Mouse (Mus musculus) skeletal muscle tissue, adult 2 months (tissue): Measurements from ENCODE around the gene Ccdc89.
A peak's percentile ranks its signal among the peaks of the same experiment; 100 is the strongest.

Source experiments
- DNase-seq: peaks from one replicate; pipeline ENCODE4 v3.0.0-alpha.2; 2012; ENCODE audit warnings: low read depth, low spot score

Ccdc89 gene

DNA sequence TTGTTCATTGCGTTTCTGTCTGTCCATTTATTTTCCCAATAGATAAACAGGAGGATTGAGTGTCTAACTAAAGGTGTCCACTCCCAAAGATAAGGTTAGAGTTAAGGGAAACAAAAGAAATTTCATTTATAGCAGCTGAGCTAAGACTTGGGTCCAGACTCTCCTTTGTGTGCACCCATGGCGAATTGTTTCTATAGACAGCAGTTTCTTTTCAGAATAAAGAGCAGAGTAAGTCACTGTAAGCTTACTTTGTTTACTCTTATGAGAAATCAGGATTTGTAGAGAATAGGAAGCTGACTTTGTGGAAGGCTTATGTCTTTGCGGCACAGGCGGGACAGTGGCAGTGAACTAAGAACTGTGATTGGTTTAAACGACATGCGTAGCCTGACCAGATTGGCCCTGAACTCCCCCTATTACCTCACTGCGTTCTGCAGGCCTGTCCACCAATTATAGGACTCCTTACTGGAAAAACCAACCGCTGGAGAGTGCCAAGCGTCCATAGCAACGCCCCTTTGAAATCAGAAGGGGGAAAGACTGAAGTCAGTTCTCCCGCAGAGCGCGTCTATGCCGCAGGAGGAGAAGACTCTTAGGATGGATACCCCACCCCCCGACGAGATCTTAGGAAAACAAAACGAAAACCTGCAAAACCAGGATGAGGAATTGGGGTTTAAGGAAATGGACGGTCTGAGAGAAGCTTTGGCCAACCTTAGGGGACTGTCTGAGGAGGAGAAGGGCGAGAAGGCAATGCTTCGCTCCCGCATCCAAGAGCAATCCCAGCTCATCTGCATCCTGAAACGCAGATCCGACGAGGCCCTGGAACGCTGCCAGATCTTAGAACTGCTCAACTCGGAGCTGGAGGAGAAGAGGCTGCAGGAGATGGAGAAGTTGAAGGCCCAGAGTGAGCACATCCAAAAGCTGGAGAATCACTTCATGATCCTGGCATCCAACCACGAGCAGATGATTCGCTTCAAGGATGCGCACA is at the start of gene Ccdc89:
TSS of gene Ccdc89 (plus strand) at position 558 of the 982 bp plus-strand sequence.
- peak; percentile 88 for DNase-seq

DNA sequence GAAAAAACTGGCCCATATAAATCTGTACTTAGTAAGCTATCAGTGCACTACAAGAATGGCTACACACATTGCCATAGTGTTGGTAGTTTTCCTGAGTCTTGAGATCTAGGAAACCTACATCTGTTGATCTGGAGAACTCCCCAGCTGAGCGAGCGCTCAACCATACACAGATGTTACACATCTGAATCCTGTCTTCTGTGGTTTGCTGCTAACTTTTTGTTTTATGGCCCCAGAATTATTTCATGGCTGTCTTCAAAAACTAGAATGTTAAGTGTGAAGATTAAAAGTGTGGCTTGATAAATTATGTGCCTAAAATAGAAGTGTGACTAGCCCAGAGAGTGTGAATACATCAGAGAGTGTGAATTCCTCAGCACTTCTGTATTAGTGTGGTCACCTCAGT is 42.0 kb upstream of the Ccdc89 start:
- DNase-seq: no peak

DNA sequence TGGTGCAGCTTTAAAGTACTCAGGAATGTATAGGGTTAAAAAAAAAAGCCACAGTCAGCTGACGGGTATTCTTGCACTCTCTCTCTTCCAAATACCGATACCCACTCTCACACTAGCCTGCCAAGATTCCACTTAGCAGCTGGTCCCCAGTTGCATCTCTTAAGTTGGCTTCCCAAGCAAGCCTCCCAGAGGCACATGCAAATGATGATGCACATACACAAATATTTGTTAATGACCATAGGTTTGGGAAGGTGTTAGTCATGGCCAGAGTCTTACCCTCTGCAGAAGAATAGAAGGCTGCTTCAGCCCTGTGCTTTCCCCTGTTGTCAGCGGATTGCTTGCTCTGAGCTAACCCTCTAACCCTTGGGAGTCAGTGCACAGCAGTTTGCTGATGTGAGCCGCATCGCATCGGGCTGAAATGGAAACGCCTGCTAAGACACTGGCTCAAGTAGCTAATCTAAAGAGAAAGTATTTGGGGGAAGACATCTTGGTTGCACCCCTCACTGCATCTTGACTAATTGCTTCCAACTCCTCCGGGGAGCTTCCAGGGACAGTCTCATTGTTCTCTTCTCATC is 39.4 kb upstream of the Ccdc89 start:
- DNase-seq: peak; percentile 42

- DNase-seq: peak; percentile 50
Measured at GRCm38 (mm10) chr7:90389765-90390164, 36.6 kb upstream of the Ccdc89 start.

DNA sequence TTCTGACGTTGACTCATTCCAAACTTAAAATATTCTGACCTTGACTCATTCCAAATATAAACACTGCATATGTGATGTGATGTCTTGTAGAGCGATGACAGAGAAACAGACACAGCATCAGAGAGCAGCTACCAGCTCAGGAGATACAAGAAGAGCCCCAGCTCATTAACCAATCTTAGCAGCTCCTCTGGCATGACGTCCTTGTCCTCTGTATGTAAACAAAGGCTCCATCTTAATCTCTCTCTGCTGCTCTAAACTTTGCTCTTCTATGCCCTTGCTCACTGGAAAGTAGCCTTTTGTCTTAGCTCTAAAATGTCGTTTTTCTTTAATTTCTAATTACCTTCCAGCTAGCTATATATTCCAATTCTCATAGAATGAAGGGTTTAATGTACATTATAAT is 31.3 kb upstream of the Ccdc89 start:
- no peak for DNase-seq

DNA sequence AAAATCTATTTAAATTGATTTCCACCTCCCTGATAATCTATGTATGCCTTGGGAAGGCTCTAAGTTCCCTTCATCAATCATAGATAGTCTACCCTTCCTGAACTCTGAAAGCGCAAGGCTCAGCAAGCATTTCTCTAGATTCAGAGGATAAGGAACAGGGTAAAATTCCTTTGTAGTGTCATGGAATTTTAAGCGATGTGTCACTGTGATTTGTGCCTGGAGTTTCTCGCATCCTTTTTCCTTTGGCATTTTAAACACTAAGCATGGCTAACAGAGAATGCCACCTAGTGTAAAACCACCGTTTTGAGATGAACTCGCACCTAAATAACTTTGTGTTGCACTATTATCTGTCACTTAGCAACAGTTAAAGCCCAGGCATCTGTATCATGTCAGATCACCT is 30.4 kb upstream of the Ccdc89 start:
- no peak for DNase-seq

- DNase-seq: peak; percentile 69
Measured at GRCm38 (mm10) chr7:90409934-90410333, 16.4 kb upstream of the Ccdc89 start.

GRCm38 (mm10) chr7:90427006-90427405 is 629 bp downstream of the Ccdc89 start:
- DNase-seq: no peak

DNA sequence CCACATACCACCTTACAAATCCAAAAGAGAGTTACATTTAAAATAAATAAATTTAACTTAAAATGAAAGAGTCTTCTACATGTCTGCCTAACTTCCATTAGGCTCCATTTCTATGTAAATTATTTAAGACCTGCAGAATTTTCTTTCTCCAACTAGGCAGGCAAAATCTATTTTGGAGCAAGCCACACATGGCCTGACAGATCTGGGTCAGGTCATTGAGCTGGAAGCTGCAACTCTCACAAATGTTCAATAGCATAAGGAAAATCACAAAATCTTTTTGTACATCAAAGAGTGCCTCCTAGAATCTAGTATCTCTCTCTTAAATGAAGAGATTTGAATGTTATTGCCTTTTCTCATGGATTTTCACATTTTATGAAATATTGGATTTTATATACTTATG is 5.8 kb downstream of the Ccdc89 start:
- DNase-seq: no peak

DNA sequence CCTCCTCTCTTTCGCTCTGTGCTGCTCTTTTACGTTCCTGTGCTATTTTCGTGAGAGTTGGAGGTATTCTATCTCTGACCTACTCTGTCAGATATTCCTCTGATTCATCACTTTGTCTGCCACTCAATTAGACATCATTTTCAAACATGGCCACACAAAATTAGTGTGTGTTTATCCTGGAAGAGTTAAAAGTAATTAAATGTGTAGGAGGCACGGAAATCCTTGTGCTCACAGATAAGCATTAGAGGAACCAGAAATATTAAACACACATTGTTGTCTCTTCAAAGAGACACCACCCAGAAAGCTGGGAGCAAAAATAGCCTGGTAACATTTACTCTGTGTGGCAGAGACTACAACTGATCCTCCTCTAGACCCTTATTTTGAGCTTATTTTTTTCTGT is 13.7 kb downstream of the Ccdc89 start:
- no peak for DNase-seq

GRCm38 (mm10) chr7:90442070-90442469 is 15.7 kb downstream of the Ccdc89 start:
- no peak for DNase-seq

DNA sequence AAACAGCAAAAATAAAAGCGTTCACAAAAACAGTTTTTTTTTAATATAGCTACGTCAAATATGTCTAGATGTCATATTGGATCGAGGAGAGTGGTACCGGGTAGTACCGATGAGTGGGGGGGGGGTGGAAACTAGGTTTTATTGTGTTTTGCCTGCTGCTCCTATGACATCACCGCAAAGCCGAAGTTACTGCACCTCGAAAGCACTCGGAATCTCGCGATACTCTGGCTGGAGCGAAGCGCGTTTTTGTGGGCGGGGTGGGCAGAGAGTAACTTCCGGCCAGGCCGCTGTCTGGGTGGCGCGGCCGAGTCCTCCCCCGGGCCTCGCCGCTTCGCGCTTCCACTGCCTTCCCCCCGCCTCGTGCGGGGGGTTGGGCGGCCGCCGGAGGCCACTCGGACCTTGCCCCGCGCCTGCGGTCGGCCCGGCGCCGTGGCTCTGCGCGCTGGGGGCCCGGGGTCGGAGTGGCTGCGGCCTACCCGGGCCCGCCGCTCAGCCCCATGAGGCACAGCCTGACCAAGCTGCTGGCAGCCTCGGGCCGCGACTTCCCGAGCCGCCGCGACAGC is 16.2 kb downstream of the Ccdc89 start, which contains the start of gene Crebzf:
TSS of gene Crebzf (plus strand) at position 212 of the 563 bp plus-strand sequence.
- DNase-seq: peak; percentile 98

DNA sequence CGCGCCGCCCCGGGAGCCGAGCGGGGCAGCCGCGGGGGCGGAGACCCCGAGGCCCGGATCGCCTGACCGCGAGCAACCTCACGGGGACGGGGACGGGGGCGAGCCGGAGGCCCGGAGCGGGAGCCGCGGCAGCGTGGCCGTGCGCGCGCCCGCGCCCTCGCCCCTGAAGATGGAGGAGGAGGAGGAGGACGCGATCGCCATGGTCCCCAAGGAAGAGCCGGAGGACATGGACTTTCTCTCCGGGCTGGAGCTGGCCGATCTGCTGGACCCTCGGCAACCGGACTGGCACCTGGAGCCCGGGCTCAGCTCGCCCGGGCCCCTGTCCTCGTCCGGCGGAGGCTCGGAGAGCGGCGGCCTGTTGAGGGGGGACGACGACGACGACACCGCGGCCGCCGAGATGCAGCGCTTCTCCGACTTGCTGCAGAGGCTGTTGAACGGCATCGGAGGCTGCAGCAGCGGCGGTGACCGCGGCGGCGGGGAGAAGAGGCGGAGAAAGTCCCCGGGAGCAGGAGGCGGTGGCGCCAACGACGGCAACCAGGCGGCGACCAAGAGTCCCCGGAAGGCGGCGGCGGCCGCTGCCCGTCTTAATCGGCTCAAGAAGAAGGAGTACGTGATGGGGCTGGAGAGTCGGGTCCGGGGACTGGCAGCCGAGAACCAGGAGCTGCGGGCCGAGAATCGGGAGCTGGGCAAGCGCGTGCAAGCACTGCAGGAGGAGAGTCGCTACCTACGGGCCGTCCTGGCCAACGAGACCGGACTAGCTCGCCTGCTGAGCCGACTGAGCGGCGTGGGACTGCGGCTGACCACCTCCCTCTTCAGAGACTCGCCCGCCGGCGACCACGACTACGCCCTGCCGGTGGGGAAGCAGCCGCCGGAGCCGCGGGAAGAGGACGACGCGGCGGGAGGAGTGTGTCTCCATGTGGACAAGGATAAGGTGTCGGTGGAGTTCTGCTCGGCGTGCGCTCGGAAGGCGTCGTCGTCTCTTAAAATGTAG is 17.0 kb downstream of the Ccdc89 start:
- peak; percentile 38 for DNase-seq

DNA sequence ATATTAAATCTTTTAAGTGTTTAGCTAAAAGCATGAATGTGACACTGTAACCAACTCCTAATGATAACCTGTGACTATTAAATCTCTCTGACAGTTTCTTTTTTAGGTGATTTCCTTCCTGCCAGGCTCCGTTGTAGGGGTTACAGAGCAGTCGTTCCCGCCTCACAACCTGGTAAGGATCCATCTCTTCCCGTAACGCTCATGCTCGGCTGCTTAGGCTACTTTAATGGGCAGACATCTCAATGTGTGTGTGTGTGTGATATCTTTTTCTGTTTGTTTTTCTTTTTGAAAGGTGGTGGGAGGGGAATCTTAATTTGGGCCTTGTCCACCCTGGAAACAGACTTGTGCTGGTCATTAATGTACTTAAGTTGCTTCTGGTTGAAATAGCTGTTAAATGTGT is 17.8 kb downstream of the Ccdc89 start:
- DNase-seq: no peak

- DNase-seq: no peak
Measured at GRCm38 (mm10) chr7:90456149-90456844, 29.9 kb downstream of the Ccdc89 start.

GRCm38 (mm10) chr7:90456845-90457468 is 30.6 kb downstream of the Ccdc89 start, which contains the start of gene Tmem126a:
Gene Tmem126a (minus strand): TSS chr7:90457229.
- peak; percentile 88 for DNase-seq

DNA sequence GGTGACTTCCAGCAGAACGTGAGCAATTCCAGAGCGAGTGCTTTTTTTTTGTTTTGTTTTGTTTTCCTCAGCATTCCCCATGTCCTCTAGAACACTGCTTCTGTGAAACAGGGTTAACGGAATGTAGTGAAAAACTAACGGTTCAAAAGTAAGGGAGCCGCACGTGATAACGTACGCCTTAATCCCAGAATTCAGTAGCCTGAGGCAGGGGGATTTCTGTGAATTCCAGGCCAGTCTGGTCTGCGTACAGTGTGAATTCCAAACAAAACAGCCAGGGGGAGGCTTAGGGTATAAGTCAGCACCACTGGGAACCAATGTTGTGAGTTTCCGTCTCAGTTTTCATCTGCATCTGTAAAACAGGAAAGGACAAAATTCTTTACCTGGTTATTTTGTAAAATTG is 31.1 kb downstream of the Ccdc89 start:
- DNase-seq: no peak

DNA sequence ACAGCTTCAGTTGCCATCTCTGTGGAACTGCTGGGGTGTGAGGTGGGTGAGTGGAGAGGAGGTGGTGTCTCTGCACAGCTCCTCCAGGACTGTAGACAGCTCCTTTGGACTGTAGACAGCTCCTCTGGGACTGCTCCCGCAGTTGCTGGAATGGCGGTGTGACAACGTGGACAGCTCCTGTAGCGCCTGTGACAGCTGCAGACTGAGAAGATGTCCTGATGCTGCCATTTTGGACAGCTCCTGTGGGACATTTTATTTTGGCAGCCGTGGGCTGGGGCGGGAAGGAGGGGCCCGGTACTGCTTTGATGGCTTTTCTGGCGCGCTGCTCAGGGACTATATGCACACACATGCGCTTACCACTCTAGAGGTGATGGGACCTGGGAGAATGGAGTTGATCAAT is 34.0 kb downstream of the Ccdc89 start:
- no peak for DNase-seq

DNA sequence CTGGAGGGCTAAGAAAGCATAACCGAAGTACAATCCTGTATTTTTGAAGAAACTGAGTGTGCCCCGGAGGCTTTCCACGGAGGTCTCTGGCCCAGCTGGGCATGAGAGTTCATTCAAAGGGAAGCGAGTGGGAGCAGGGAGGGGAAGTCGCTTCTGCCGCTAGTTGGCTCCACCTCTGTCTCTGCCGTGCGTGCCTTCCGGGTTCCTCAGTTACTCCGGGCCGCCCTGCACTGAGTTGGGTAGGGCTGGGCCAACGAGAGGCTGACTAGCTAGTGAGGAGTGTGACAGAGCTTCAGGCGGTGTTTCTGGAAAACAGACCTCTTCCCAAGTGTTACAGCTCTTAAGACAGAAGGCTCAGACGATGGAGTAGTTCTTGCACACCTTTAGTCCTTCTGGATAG is 34.6 kb downstream of the Ccdc89 start:
- DNase-seq: no peak

GRCm38 (mm10) chr7:90461441-90461840 is 35.1 kb downstream of the Ccdc89 start:
- no peak for DNase-seq
